Mouse (Mus musculus): ENCODE results near the gene Sema4d.

DNA sequence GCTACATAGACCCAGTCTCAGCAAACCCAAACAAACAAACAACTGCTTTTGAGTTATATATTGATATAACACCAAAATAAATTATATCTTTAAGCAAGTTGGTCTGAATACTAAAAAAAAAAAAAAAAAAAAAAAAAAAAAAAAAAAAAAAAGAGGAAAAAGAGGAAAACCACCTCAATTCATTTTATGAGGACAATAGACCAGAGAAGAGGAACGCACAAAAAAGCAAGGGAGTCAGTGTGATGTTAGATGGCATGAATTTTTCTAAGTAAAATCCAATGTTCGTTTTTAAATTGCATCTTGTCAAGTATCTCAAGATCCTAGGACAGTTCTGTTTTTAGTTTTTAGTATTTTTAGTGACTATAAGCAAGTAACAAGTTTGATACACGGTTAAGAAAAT lies 152.1 kb downstream of the Sema4d start:
- TF ChIP-seq EP300 (optimal IDR thresholded peaks at IDR 0.05) (no peak), CTCF (IDR thresholded peaks at IDR 0.05; ENCODE audit: low read depth) (no peak)
